Mouse (Mus musculus) cerebellum, postnatal 36 days (tissue): ENCODE results near the gene Golph3.
"Not testable (repeated sequence)": the region's sequence is repeated elsewhere in the genome, so short reads cannot be mapped to it uniquely, and the experiment has no call there.

Experiments
- DNase-seq, 2 experiments: peaks; one replicate each; pipeline ENCODE4 v3.0.0; 2021 to 2022; ENCODE audit warnings: mixed read lengths in 2 of 2

The Golph3 gene

DNA sequence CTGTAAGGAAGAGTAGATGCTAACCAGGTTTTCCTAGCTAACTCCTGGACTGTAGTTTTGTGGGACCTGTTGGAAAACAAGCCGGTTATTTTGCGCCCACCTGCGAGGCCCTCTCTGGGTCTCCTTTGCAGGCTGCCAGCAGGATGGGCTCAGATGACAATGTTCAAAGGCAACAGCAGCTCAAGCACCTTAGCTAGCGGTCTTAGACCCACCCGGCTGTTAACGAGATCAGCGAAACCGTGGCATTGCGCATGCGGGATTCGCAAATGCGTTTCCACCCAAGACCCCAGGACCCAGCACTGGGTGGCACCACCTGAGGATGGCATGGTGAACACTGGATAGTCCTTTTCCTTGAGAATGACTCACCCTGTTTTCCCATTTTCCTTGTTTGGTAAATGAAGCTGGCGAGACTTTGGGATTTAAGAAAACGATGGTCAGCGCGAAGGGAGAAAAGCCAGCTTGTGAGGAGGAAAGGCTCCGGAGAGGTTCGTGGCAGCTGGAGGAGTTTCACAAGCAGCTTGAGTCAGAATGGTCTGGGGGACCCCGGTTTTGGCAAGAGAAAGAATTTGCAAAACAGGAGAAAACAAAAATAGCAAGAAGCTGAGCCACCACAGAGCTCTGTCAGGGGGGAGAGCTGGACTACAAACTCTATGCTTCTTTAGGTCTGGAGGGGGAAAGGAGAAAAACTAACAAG is 39.4 kb downstream of the Golph3 start:
- DNase-seq, result no peak

GRCm38 (mm10) chr15:12362001-12362700 is 40.9 kb downstream of the Golph3 start:
- no peak for DNase-seq

DNA sequence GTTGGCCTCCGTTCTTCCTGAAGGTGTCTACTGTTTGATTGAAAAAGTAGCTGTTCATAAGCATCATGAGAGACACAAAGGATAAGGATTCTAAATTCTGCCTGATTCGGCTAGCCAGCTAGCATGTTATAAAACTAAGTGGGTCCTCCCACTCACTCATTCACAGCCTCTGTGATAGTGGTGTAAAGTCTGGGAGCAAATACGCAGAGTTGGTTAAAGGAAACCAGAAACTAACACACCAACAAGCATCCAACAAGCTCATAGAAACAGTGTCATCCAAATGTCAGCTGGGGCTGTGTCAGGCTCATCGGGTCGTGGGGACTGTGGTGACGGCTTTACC is 41.4 kb downstream of the Golph3 start:
- DNase-seq, result no peak

DNA sequence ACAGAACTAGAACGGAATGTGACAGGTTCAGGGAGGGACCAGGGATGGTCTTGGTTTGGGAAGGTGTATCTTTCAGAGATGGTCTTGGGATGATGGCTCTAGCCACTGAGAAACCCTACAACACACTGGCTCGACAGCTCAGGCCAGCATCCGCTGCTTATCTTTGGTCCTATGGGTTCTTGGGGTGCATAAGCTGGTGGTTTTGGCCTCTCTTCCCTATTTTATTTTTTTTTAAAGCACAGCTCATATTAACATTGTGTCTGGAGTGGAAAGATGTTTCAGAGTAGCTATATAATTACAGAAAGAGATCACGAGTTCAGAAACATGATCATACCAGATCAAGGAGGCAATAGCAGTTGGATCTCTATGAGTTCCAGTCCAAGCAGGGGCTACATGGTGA is 42.8 kb downstream of the Golph3 start:
- no peak for DNase-seq

- no peak for DNase-seq
These were observed 44.3 kb downstream of the Golph3 start for GRCm38 (mm10) chr15:12365416-12366071.

- DNase-seq, result peak; percentile 43 to 49
These were observed 44.8 kb downstream of the Golph3 start for GRCm38 (mm10) chr15:12366072-12366469.

GRCm38 (mm10) chr15:12366580-12367305 is 45.5 kb downstream of the Golph3 start:
- DNase-seq, result not testable (repeated sequence)

GRCm38 (mm10) chr15:12367306-12368080 is 46.2 kb downstream of the Golph3 start:
- DNase-seq, result no peak

- DNase-seq, result no peak
These were observed 47.1 kb downstream of the Golph3 start for GRCm38 (mm10) chr15:12368357-12368756.

GRCm38 (mm10) chr15:12368850-12369249 is 47.6 kb downstream of the Golph3 start:
- DNase-seq, result no peak

GRCm38 (mm10) chr15:12370096-12370495 is 48.8 kb downstream of the Golph3 start:
- no peak for DNase-seq

DNA sequence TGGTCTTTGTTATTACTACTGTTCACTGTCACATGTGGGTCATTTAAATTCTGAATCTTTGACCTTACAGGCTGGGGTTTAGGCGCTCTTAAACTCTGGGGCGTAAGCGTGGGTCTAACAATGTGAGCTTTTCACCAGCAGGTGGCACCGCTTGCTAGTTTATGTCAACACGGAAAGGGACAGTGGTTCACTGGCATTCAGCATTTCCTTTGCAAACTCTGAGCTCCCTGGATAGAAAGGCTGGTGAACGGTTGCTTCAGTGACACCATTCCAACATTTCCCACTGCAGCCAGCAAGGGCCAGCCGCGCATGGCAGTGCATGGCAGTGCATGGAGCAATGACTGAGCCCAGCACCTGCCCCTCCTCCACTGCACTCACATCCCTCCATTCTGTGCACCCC is 49.9 kb downstream of the Golph3 start:
- peak; percentile 75 to 82 for DNase-seq

DNA sequence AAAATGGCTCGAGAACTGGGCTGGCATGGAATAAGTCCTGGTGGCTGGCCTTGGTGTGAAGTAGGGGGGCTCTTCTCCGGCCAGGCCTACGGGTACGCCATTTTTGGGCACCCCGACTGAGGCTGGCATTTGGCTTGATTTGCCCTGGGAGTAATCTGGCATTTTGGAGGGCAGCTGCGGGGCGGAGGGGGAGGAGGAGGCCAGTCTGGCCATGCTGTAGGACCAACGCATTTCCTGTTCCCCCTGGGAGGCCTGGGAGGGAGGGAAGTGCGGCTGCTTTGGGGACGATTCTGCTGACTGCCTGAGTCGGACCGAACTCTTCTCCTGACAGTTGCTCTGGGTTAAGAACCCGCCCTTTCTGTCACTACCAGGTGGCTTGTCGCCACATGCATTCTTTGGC is 52.2 kb downstream of the Golph3 start:
- no peak for DNase-seq

GRCm38 (mm10) chr15:12373918-12374317 is 52.7 kb downstream of the Golph3 start:
- DNase-seq, result no peak

DNA sequence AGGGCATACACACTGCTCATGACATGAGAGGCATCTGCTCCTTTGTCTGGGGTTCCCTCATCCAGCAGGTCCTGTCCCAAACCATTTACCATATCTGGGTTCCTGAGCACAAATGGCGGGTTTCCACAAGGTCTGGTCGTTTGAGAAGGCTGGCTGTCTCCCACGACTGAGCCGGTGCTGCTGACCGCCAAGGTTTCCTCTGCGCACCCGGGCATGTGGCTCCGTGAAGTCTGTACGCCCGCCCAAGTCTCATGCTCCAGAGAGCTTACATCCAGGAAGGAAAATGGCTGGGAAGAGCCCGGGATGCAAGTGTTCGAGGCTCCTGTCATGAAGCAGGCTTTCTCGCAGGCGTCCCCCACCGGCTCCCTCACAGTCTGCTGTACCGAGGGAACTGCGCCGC is 53.7 kb downstream of the Golph3 start:
- DNase-seq, result no peak

DNA sequence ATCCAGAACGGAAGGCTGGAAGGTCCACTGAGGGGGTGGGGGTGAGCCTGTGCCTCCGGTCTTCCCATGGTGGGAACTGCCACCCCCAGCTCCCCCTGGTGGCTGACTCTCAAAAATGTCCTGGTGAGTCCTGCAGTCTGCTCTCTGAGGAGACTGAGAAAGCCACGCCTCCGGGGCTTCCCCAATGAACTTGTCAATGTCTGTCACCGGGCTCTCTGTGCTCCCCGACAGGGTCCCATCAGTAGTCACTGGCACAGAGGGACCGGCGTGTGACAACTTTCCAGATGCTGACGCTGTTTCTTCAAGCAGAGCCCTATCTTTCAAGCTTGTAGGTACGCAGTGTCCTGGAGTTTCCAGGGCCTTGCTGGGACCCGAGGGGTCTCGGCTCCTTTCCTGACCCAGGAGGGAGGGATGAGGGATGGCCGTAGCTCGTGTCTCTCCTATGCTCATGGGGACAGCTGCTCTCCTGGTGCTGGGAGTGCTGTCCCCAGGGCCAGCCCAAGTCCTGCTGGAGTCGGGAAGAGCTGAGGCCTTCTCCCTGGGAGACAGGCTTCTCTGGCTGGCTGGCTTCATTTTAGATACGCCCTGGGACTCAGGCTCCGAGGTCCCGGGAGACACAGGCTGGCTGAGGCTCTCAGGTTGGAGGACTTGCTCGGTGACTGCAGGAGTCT is 54.5 kb downstream of the Golph3 start:
- DNase-seq, result peak; percentile 53 to 70

GRCm38 (mm10) chr15:12376491-12377069 is 55.3 kb downstream of the Golph3 start:
- no peak for DNase-seq

GRCm38 (mm10) chr15:12377800-12378199 is 56.5 kb downstream of the Golph3 start:
- no peak for DNase-seq

GRCm38 (mm10) chr15:12380057-12380456 is 58.8 kb downstream of the Golph3 start:
- no peak for DNase-seq

GRCm38 (mm10) chr15:12380548-12380947 is 59.3 kb downstream of the Golph3 start:
- DNase-seq, result no peak

DNA sequence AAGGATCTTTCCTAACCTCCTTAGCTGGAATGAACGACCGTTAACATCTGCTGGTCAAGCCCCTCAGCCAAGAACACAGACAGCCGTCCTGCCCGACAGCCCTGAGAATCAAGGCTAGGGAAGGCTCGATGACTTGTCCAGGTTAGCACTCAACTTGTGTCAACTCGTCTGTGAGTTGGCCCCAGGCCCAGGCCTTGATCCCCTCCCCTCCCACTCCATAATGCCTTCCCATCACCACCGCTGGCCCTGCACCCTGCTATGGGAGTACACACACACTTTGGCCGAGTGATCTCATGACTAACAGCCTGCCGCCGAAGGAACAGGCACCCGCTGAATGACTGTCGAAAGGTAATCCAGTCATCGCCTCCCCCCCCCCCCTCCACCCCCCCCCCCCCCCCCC is 63.4 kb downstream of the Golph3 start:
- DNase-seq, result no peak
